Mouse (Mus musculus): ENCODE results near the gene 2210011C24Rik. TPM values are rescaled to one million over a fixed set of nuclear protein-coding genes. Genes with fewer than 3 reads are reported as not detected.
A peak's percentile ranks its signal among the peaks of the same experiment; 100 is the strongest.
"Not testable (repeated sequence)": the region's sequence is repeated elsewhere in the genome, so short reads cannot be mapped to it uniquely, and the experiment has no call there.

2210011C24Rik gene
- polyA plus RNA-seq, 1 experiment from 2014 or later = 2.6 TPM

GRCm38 (mm10) chr8:84019738-84020137, 7.8 kb upstream of the 2210011C24Rik start:
- Histone ChIP-seq H3K9ac (no peak overlapping the region), H3K27ac (no peak overlapping the region), H3K27me3 (peaks cover 25% of the 10 kb centered on the region; the same call in 1 of the 2 replicates), H3K4me2 (no peak overlapping the region), H3K4me3 (no peak overlapping the region), H3K4me1 (peaks cover 41% of the 10 kb centered on the region), H3K9me3 (no peaks in the 10 kb centered on the region), H3K36me3 (no peaks in the 10 kb centered on the region)
- 71% methylated on average over 9 of the region's 9 CpGs for WGBS
- ATAC-seq (ENCODE audit: borderline replicate concordance, extremely low read depth, low FRiP score, low TSS enrichment) = no peak

DNA sequence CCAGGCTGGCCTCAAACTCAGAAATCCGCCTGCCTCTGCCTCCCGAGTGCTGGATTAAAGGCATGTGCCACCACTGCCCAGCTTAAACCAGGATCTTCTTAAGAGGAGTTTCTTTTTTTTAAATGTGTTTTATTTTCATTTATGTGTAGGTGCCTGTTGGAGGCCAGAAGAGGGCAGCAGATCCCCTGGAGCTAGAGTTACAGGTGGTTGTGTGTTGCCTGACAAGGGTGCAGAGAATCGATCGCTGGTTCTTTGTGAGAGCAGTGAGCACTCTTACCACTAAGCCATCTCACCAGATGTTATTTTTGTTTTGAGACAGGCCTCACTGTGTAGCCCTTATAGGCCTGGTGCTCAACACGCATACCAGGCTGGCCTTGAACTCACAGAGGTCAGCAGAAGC, 3.9 kb upstream of the 2210011C24Rik start:
- Histone ChIP-seq H3K9ac (no peak overlapping the region), H3K27ac (no peak overlapping the region), H3K36me3 (no peaks in the 10 kb centered on the region), H3K9me3 (no peaks in the 10 kb centered on the region), H3K4me3 (no peak overlapping the region), H3K4me1 (peaks cover 27% of the 10 kb centered on the region), H3K27me3 (peaks cover 44% of the 10 kb centered on the region), H3K4me2 (no peak overlapping the region)
- WGBS = 92% methylated on average over 5 of the region's 5 CpGs
- ATAC-seq (ENCODE audit: borderline replicate concordance, extremely low read depth, low FRiP score, low TSS enrichment) = no peak

- Histone ChIP-seq H3K27me3 (peaks cover 45% of the 10 kb centered on the region), H3K27ac (no peak overlapping the region), H3K4me1 (peaks cover 31% of the 10 kb centered on the region), H3K9ac (no peak overlapping the region), H3K36me3 (no peaks in the 10 kb centered on the region), H3K4me2 (peak overlapping the region; percentile 99), H3K4me3 (peak overlapping the region; percentile 51), H3K9me3 (no peaks in the 10 kb centered on the region)
- ATAC-seq (ENCODE audit: borderline replicate concordance, extremely low read depth, low FRiP score, low TSS enrichment) = no peak
- WGBS = 9% methylated on average over 35 of the region's 35 CpGs
Observed at GRCm38 (mm10) chr8:84012499-84013165, 661 bp upstream of the 2210011C24Rik start.

GRCm38 (mm10) chr8:84010625-84011611, 1.1 kb downstream of the 2210011C24Rik start:
- peak; percentile 25; the same call in 1 of the 2 replicates for ATAC-seq (ENCODE audit: borderline replicate concordance, extremely low read depth, low FRiP score, low TSS enrichment)
- Histone ChIP-seq H3K9me3 (no peaks in the 10 kb centered on the region), H3K4me1 (peaks cover 31% of the 10 kb centered on the region), H3K27me3 (peaks cover 45% of the 10 kb centered on the region), H3K4me2 (peak overlapping the region; percentile 99), H3K27ac (no peak overlapping the region), H3K4me3 (peak overlapping the region; percentile 51), H3K9ac (peak overlapping the region; percentile 48), H3K36me3 (no peaks in the 10 kb centered on the region)
- 1% methylated on average over 74 of the region's 83 CpGs for WGBS

DNA sequence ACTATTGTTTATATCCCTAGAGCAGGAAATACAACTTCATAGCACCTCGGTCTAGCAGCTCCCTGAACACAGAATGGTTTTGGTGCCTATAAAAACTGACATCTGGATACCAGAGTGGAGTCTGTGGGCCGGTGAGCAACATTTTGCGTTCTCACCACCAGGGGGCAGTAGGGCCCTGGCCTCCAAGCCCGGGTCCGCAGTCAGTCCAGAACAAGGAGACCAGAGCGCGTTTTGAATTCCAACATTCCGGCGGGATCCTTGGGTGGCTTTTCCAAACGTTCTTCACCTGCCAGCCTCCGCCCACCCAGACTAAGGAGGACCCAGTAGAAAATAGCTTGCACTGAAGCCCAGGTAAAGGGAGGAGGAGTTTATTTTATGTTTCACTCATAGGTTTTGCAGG, 2.1 kb downstream of the 2210011C24Rik start:
- Histone ChIP-seq H3K4me2 (peak overlapping the region; percentile 99), H3K9me3 (no peaks in the 10 kb centered on the region), H3K4me1 (peaks cover 35% of the 10 kb centered on the region), H3K27ac (no peak overlapping the region), H3K9ac (no peak overlapping the region), H3K36me3 (no peaks in the 10 kb centered on the region), H3K27me3 (peaks cover 45% of the 10 kb centered on the region), H3K4me3 (peak overlapping the region; percentile 51; the same call in 1 of the 2 replicates)
- WGBS = under 1% methylated on average over 11 of the region's 11 CpGs
- 0 out of 2 replicates have a peak, but pooled peaks have one; percentile 5 for ATAC-seq (ENCODE audit: borderline replicate concordance, extremely low read depth, low FRiP score, low TSS enrichment)

GRCm38 (mm10) chr8:84008362-84008761, 3.6 kb downstream of the 2210011C24Rik start:
- no peak for ATAC-seq (ENCODE audit: borderline replicate concordance, extremely low read depth, low FRiP score, low TSS enrichment)
- H3K9ac ChIP-seq = no peak overlapping the region
- H3K27ac ChIP-seq = no peak overlapping the region
- H3K4me2 ChIP-seq = no peak overlapping the region
- 21% methylated on average over 7 of the region's 7 CpGs for WGBS
- no peak overlapping the region for H3K4me3 ChIP-seq
- H3K36me3 ChIP-seq = no peaks in the 10 kb centered on the region
- peaks cover 37% of the 10 kb centered on the region for H3K27me3 ChIP-seq
- no peaks in the 10 kb centered on the region for H3K9me3 ChIP-seq
- peaks cover 46% of the 10 kb centered on the region for H3K4me1 ChIP-seq

DNA sequence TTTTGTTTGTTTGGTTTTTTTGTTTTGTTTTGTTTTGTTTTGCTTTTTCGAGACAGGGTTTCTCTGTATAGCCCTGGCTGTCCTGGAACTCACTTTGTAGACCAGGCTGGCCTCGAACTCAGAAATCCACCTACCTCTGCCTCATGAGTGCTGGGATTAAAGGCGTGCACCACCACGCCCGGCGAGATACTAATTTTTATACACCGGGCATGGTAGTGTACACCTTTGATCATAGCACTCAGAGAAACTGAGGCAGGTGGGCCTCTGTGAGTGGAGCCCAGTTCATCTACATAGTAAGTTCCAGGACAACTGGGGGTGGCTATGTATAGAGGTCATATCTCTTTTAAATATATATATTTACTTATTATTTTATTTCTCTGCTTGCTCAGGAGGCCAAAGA, 6.5 kb downstream of the 2210011C24Rik start:
- WGBS = 89% methylated on average over 7 of the region's 7 CpGs
- H3K4me3 ChIP-seq; H3K9ac ChIP-seq; H3K9me3 ChIP-seq; H3K27me3 ChIP-seq; ATAC-seq (ENCODE audit: borderline replicate concordance, extremely low read depth, low FRiP score, low TSS enrichment): not testable (repeated sequence)
- Histone ChIP-seq H3K4me2 (peak overlapping the region; percentile 84; the same call in 1 of the 2 replicates), H3K36me3 (peaks cover 12% of the 10 kb centered on the region), H3K27ac (peak overlapping the region; percentile 85; the same call in 1 of the 2 replicates), H3K4me1 (peaks cover 36% of the 10 kb centered on the region)

DNA sequence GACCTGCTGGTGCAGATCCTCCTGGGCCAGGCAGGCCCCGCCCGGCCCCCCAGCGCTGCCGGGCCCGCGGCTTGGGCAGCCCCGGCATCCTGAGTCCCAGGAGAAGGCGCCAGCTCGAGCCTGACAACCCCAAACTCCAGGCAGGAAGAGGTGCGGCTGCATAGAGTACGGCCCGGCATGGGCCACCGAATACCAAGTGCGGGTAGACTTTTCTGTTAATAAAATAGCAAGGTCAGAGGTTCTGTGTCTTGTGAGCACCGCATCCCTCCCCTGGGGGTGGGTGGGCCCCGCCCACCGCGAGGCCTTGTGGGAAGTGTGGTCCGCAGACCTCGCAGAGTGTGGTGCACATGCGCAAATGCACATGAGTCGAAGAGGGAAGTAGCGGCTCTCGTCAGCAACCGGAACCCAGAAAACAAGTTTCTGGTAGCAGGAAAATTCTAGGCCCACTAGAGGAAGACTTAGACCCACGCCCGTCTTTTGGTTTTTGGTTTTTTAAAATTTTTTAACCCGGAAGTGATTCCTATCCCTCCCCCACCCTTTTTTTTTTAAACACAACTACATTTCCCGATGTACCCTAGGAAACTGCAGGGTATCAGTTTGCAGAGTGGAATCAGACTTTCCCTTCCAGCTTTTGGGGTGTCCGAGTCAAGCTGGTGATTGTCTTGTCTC, 7.3 kb downstream of the 2210011C24Rik start:
- WGBS = 1% methylated on average over 30 of the region's 30 CpGs
- peak; percentile 85; the same call in 1 of the 2 replicates for ATAC-seq (ENCODE audit: borderline replicate concordance, extremely low read depth, low FRiP score, low TSS enrichment)
- H3K36me3 ChIP-seq = peaks cover 20% of the 10 kb centered on the region
- peak overlapping the region; percentile 85 for H3K27ac ChIP-seq
- H3K9me3 ChIP-seq = no peaks in the 10 kb centered on the region
- peak overlapping the region; percentile 53 for H3K4me3 ChIP-seq
- peaks cover 37% of the 10 kb centered on the region for H3K4me1 ChIP-seq
- H3K27me3 ChIP-seq = 0 out of 2 replicates have a peak, but pooled peaks cover 3% of the 10 kb centered on the region
- peak overlapping the region; percentile 84 for H3K4me2 ChIP-seq
- H3K9ac ChIP-seq = peak overlapping the region; percentile 51

DNA sequence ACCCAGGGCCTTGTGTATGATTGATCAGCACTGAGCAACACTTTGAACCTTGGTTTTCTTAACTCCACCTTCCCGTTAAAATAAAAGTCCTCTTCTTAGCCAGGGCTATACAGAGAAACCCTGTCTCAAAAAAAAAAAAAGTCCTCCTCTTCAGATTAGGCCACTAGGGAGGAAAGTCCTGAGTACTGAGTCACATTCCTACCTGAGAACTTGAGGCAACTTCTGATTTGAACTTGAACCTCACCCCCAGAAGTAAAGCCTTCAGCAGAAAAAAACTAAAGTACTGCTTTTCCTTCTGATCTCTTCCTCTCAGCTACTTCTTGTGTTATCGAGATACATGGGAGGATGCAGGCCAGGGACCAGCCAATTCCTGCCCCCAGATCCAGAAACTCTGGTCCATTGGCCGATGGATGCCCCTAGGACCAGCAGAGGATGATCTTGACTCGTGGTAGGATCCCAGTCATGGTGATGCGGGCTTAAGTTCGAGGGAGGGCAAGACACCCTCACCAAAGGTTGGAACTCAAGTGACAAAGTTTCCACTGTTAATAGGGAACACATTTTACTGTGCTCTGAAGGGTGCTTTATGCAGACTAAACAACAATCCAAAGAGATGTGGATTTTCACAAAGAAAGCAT, 8.2 kb downstream of the 2210011C24Rik start:
- WGBS = 67% methylated on average over 6 of the region's 6 CpGs
- H3K4me3 ChIP-seq = peak overlapping the region; percentile 53; the same call in 1 of the 2 replicates
- H3K9me3 ChIP-seq = no peaks in the 10 kb centered on the region
- H3K27ac ChIP-seq = peak overlapping the region; percentile 85; the same call in 1 of the 2 replicates
- no peak for ATAC-seq (ENCODE audit: borderline replicate concordance, extremely low read depth, low FRiP score, low TSS enrichment)
- peak overlapping the region; percentile 84 for H3K4me2 ChIP-seq
- peaks cover 44% of the 10 kb centered on the region for H3K4me1 ChIP-seq
- H3K27me3 ChIP-seq = 0 out of 2 replicates have a peak, but pooled peaks cover 2% of the 10 kb centered on the region
- H3K9ac ChIP-seq = 0 out of 2 replicates have a peak overlapping the region, but pooled peaks have one; percentile 51
- peaks cover 25% of the 10 kb centered on the region for H3K36me3 ChIP-seq

DNA sequence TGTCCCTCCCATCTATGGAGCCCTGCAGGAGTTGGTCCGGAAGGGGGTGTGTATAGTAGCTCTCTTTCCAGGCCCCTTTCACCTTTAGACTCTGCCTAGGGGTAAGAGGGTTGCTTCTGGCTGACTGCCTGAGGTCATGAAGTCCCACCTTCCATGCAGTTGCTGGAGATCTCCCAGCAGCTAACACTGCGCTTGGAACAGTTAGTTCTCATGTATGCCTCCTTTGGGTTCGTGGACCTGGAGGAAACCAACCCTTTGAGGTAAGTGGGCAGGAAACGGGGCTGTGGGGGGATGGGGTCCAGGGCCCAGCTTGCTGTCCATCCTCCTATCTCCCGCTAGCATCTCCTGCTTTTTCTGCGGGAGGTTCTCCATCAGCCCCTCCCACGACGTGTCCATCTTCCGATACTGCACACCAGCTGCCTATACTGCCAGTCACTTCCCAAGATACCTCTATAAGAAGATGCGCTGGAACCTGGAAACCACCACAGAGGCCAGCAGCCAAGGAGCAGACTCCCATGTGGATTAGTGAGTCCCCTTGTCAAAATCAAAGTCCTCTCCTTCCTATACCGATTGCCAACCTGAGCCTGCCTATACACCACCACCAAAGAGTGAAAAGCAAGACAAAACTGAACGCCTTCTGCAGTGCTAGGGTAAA, 8.9 kb downstream of the 2210011C24Rik start:
- Histone ChIP-seq H3K4me1 (peaks cover 45% of the 10 kb centered on the region), H3K4me3 (no peak overlapping the region), H3K4me2 (no peak overlapping the region), H3K9me3 (no peaks in the 10 kb centered on the region), H3K36me3 (peaks cover 25% of the 10 kb centered on the region), H3K27me3 (no peaks in the 10 kb centered on the region), H3K9ac (no peak overlapping the region), H3K27ac (no peak overlapping the region)
- ATAC-seq (ENCODE audit: borderline replicate concordance, extremely low read depth, low FRiP score, low TSS enrichment) = no peak
- 66% methylated on average over 12 of the region's 12 CpGs for WGBS
